Mouse (Mus musculus) ES-Bruce4 (cell line): ENCODE measurements around the gene Gucd1. TPM values are rescaled to one million over a fixed set of nuclear protein-coding genes. Genes with fewer than 3 reads are reported as not detected.
"Not testable (repeated sequence)": the region's sequence is repeated elsewhere in the genome, so short reads cannot be mapped to it uniquely, and the experiment has no call there.

Experiments
- H3K27ac ChIP-seq: 2 replicates; pipeline ENCODE4 v1.5.1; 2012; ENCODE audit warnings: low read length, inconsistent platforms; ENCODE audit not compliant: insufficient read depth
- H3K27me3 ChIP-seq: 2 replicates; pipeline ENCODE4 v1.6.1; 2012; ENCODE audit warnings: mild to moderate bottlenecking, low read length, inconsistent platforms; ENCODE audit not compliant: control insufficient read depth, poor library complexity, insufficient read depth, severe bottlenecking
- H3K36me3 ChIP-seq: 2 replicates; pipeline ENCODE4 v1.6.1; 2012; ENCODE audit warnings: inconsistent platforms, mild to moderate bottlenecking, low read length, moderate library complexity; ENCODE audit not compliant: control insufficient read depth, poor library complexity, insufficient read depth, severe bottlenecking
- H3K4me1 ChIP-seq: one replicate; pipeline ENCODE4 v1.8.1; 2011; ENCODE audit warnings: low read length; ENCODE audit not compliant: control insufficient read depth, insufficient read depth
- H3K4me3 ChIP-seq: 2 replicates; pipeline ENCODE4 v1.5.1; 2011; ENCODE audit warnings: low read depth, mild to moderate bottlenecking, low read length
- H3K9ac ChIP-seq: 2 replicates; pipeline ENCODE4 v1.6.1; 2012; ENCODE audit warnings: low read depth, mild to moderate bottlenecking, inconsistent platforms; ENCODE audit not compliant: poor library complexity, severe bottlenecking
- H3K9me3 ChIP-seq: replicated peaks from 2 replicates; pipeline ENCODE4 v1.6.1; 2012; ENCODE audit warnings: mild to moderate bottlenecking, low read length, inconsistent platforms; ENCODE audit not compliant: control insufficient read depth, poor library complexity, insufficient read depth, severe bottlenecking
- CTCF ChIP-seq: IDR thresholded peaks from one replicate; pipeline ENCODE4 v1.8.1; 2011; ENCODE audit warnings: low read depth, low read length
- EP300 ChIP-seq: IDR thresholded peaks from 2 replicates; pipeline ENCODE4 v1.6.1; 2011; ENCODE audit warnings: low read depth, low read length; ENCODE audit not compliant: insufficient read depth
- POLR2A ChIP-seq: IDR thresholded peaks from one replicate; pipeline ENCODE4 v1.8.1; 2011; ENCODE audit warnings: low read length; ENCODE audit not compliant: insufficient read depth
- polyA plus RNA-seq: library from polyadenylated mRNA; stranded (reverse); fragments of >200 nt; gene quantifications from 2 replicates; pipeline ENCODE4 v1.2.4, GENCODE M21; 2011; ENCODE audit warnings: low read depth; ENCODE audit not compliant: missing spikeins, insufficient read depth, insufficient read length

The Gucd1 gene
- polyA plus RNA-seq, 1 experiment, result 9.9 TPM

- Histone ChIP-seq H3K4me1 (no peaks in the 10 kb centered on the region), H3K9me3 (no peaks in the 10 kb centered on the region), H3K4me3 (no peak overlapping the region), H3K27ac (no peak overlapping the region), H3K9ac (no peak overlapping the region), H3K36me3 (no peaks in the 10 kb centered on the region), H3K27me3 (no peaks in the 10 kb centered on the region; the same call in 1 of the 2 replicates)
- no peak for TF ChIP-seq EP300
- TF ChIP-seq CTCF, result no peak
- no peak for TF ChIP-seq POLR2A
Observed at GRCm38 (mm10) chr10:75390832-75391231, 126.9 kb downstream of the Gucd1 start.

- Histone ChIP-seq H3K27ac (no peak overlapping the region), H3K36me3 (no peaks in the 10 kb centered on the region), H3K27me3 (no peaks in the 10 kb centered on the region; the same call in 1 of the 2 replicates), H3K9me3 (no peaks in the 10 kb centered on the region), H3K4me1 (no peaks in the 10 kb centered on the region), H3K4me3 (no peak overlapping the region), H3K9ac (no peak overlapping the region)
- TF ChIP-seq EP300 (no peak), CTCF (no peak), POLR2A (no peak)
Observed at GRCm38 (mm10) chr10:75390156-75390555, 127.6 kb downstream of the Gucd1 start.

GRCm38 (mm10) chr10:75378688-75379087, 139.1 kb downstream of the Gucd1 start:
- TF ChIP-seq POLR2A, result no peak
- TF ChIP-seq EP300, result no peak
- no peak for TF ChIP-seq CTCF
- no peaks in the 10 kb centered on the region for H3K27me3 ChIP-seq
- no peak overlapping the region for H3K4me3 ChIP-seq
- H3K9me3 ChIP-seq, result no peaks in the 10 kb centered on the region
- H3K9ac ChIP-seq, result no peak overlapping the region
- H3K27ac ChIP-seq, result no peak overlapping the region
- H3K4me1 ChIP-seq, result no peaks in the 10 kb centered on the region
- no peaks in the 10 kb centered on the region for H3K36me3 ChIP-seq

- not testable (repeated sequence) for H3K27ac ChIP-seq, H3K4me1 ChIP-seq, H3K4me3 ChIP-seq, H3K9ac ChIP-seq, H3K9me3 ChIP-seq, H3K27me3 ChIP-seq, H3K36me3 ChIP-seq
Observed at GRCm38 (mm10) chr10:75373655-75374351, 144.0 kb downstream of the Gucd1 start.

- H3K36me3 ChIP-seq, result no peaks in the 10 kb centered on the region
- TF ChIP-seq EP300 (no peak), POLR2A (no peak), CTCF (no peak)
- no peaks in the 10 kb centered on the region for H3K9me3 ChIP-seq
- H3K4me1 ChIP-seq, result no peaks in the 10 kb centered on the region
- H3K27me3 ChIP-seq, result no peaks in the 10 kb centered on the region
- no peak overlapping the region for H3K9ac ChIP-seq
- no peak overlapping the region for H3K27ac ChIP-seq
- H3K4me3 ChIP-seq, result peak overlapping the region; percentile 72
Observed at GRCm38 (mm10) chr10:75365231-75365633, 152.5 kb downstream of the Gucd1 start.

GRCm38 (mm10) chr10:75364796-75365195, 153.0 kb downstream of the Gucd1 start:
- Histone ChIP-seq H3K27ac (no peak overlapping the region), H3K4me3 (no peak overlapping the region), H3K36me3 (no peaks in the 10 kb centered on the region), H3K4me1 (no peaks in the 10 kb centered on the region), H3K9me3 (no peaks in the 10 kb centered on the region), H3K27me3 (no peaks in the 10 kb centered on the region), H3K9ac (no peak overlapping the region)
- TF ChIP-seq CTCF, result no peak
- no peak for TF ChIP-seq EP300
- TF ChIP-seq POLR2A, result no peak

- H3K27me3 ChIP-seq, H3K9ac ChIP-seq, H3K36me3 ChIP-seq, H3K4me3 ChIP-seq, H3K27ac ChIP-seq, H3K4me1 ChIP-seq, H3K9me3 ChIP-seq: not testable (repeated sequence)
Observed at GRCm38 (mm10) chr10:75364214-75364690, 153.5 kb downstream of the Gucd1 start.
